Mouse (Mus musculus) liver, embryonic 13.5 days (tissue): ENCODE measurements around the gene Fxr1. TPM values are rescaled to one million over a fixed set of nuclear protein-coding genes. Genes with fewer than 3 reads are reported as not detected.
"Not testable (repeated sequence)": the region's sequence is repeated elsewhere in the genome, so short reads cannot be mapped to it uniquely, and the experiment has no call there.

ENCODE experiments used
- ATAC-seq: fragments of 200-750 bp; cut with Nextera tagmentation; 2 replicates; pipeline ENCODE4 v1.8.0; 2017; ENCODE audit warnings: low read depth, mild to moderate bottlenecking, moderate number of reproducible peaks, moderate library complexity
- DNase-seq: peaks from one replicate; pipeline ENCODE4 v3.0.0; 2022
- H3K27ac ChIP-seq: fragments of 300-500 bp; sonication (generic); 2 replicates; pipeline ENCODE4 v1.5.1; 2015; ENCODE audit warnings: moderate library complexity, mild to moderate bottlenecking, inconsistent platforms
- H3K27me3 ChIP-seq: fragments of 300-500 bp; sonication (generic); 2 replicates; pipeline ENCODE4 v1.6.1; 2015; ENCODE audit warnings: mild to moderate bottlenecking, inconsistent platforms
- H3K36me3 ChIP-seq: fragments of 300-500 bp; sonication (generic); 2 replicates; pipeline ENCODE4 v1.6.1; 2015; ENCODE audit warnings: mild to moderate bottlenecking, inconsistent platforms
- H3K4me1 ChIP-seq: fragments of 300-500 bp; sonication (generic); replicated peaks from 2 replicates; pipeline ENCODE4 v1.6.1; 2015; ENCODE audit warnings: inconsistent platforms
- H3K4me2 ChIP-seq: fragments of 300-500 bp; sonication (generic); 2 replicates; pipeline ENCODE4 v1.6.1; 2015; ENCODE audit warnings: inconsistent platforms, mild to moderate bottlenecking, moderate library complexity
- H3K4me3 ChIP-seq: fragments of 300-500 bp; sonication (generic); replicated peaks from 2 replicates; pipeline ENCODE4 v1.5.1; 2015; ENCODE audit warnings: mild to moderate bottlenecking, inconsistent platforms
- H3K9ac ChIP-seq: fragments of 300-500 bp; sonication (generic); 2 replicates; pipeline ENCODE4 v1.6.1; 2015; ENCODE audit warnings: mild to moderate bottlenecking, inconsistent platforms
- H3K9me3 ChIP-seq: fragments of 300-500 bp; sonication (generic); replicated peaks from 2 replicates; pipeline ENCODE4 v1.6.1; 2016; ENCODE audit warnings: inconsistent platforms
- WGBS: fragments of 180-500 bp; shearing (Covaris S2); methylation state at CpG from one replicate; pipeline ENCODE4 v1.1.7; 2015; ENCODE audit not compliant: insufficient replicate concordance; 5-methylcytosine and 5-hydroxymethylcytosine counted together
- polyA plus RNA-seq: library from polyadenylated mRNA; unstranded; fragments of >200 nt; fragmentation: Nextera tagmentation; extraction: Ambion mirVana; gene quantifications from 2 replicates; pipeline ENCODE4 v1.2.1, GENCODE M21; 2015

Gene Fxr1
- polyA plus RNA-seq, 1 experiment from 2014 or later = 31.9 TPM

DNA sequence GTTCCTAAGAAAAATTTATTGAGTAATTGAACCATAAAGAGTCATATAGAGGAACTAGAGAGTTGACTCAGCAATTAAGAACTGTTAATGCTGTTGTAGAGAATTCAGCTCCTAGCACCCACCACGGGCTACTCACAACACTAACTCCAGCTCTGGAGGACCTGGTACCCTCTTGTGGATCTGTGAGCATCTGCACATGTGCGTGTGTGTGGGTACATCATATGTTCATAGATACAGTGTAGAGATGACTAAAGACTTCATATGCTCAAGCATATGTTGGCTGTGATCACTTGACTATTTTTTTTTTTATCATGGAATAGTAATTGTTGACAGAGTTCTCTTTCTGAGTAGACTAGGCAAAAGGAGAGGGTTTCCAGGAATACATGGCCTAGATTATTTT, 42.6 kb downstream of the Fxr1 start:
- H3K36me3 ChIP-seq = peaks cover 54% of the 10 kb centered on the region
- no peak for DNase-seq
- 85% methylated on average over 2 of the region's 2 CpGs for WGBS
- ATAC-seq = no peak
- H3K4me1 ChIP-seq = no peaks in the 10 kb centered on the region
- no peak overlapping the region for H3K4me3 ChIP-seq
- H3K4me2 ChIP-seq = no peak overlapping the region
- H3K9me3 ChIP-seq = no peaks in the 10 kb centered on the region
- no peaks in the 10 kb centered on the region for H3K27me3 ChIP-seq
- no peak overlapping the region for H3K27ac ChIP-seq
- H3K9ac ChIP-seq = no peak overlapping the region

DNA sequence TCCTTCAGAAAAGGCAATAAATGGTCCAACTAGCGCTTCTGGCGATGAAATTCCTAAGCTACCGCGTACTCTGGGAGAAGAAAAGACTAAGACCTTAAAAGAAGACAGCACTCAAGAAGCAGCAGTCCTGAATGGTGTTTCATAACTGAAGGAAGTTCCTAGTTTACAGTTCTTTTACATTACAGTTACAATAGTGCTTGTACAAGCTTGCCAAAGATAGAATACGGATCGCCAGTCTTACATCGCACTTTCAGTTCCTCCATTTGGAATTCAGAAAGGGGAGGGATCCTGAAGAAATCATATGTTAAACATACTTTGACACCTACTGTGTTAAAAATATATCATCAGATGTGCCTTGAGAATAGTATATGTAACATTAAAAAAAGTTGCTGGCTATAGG, 49.2 kb downstream of the Fxr1 start:
- not testable (repeated sequence) for H3K9me3 ChIP-seq, DNase-seq, H3K4me3 ChIP-seq, H3K4me1 ChIP-seq, H3K4me2 ChIP-seq, H3K27me3 ChIP-seq, ATAC-seq, H3K9ac ChIP-seq, H3K27ac ChIP-seq
- 93% methylated on average over 7 of the region's 7 CpGs for WGBS
- peaks cover 42% of the 10 kb centered on the region for H3K36me3 ChIP-seq

DNA sequence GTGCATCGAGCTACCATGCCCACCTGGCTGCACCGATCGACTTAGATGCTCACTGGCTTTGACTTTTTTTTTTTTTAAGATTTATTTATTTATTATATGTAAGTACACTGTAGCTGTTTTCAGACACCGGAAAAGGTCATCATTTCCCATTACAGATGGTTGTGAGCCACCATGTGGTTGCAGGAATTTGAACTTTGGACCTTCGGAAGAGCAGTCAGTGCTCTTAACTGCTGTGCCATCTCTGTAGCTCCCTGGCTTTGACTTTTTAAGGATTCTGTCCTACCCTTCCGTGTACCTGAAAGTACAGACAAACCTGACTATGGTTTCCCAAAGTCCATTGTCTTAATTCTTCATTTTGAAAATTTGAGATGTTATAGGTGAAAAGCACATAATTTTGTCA, 53.0 kb downstream of the Fxr1 start:
- Histone ChIP-seq H3K4me3 (no peak overlapping the region), H3K36me3 (peaks cover 49% of the 10 kb centered on the region), H3K27me3 (no peaks in the 10 kb centered on the region), H3K9me3 (no peaks in the 10 kb centered on the region), H3K4me2 (no peak overlapping the region), H3K4me1 (no peaks in the 10 kb centered on the region), H3K9ac (no peak overlapping the region), H3K27ac (no peak overlapping the region)
- WGBS = 88% methylated on average over 6 of the region's 6 CpGs
- DNase-seq (no peak), ATAC-seq (no peak)

DNA sequence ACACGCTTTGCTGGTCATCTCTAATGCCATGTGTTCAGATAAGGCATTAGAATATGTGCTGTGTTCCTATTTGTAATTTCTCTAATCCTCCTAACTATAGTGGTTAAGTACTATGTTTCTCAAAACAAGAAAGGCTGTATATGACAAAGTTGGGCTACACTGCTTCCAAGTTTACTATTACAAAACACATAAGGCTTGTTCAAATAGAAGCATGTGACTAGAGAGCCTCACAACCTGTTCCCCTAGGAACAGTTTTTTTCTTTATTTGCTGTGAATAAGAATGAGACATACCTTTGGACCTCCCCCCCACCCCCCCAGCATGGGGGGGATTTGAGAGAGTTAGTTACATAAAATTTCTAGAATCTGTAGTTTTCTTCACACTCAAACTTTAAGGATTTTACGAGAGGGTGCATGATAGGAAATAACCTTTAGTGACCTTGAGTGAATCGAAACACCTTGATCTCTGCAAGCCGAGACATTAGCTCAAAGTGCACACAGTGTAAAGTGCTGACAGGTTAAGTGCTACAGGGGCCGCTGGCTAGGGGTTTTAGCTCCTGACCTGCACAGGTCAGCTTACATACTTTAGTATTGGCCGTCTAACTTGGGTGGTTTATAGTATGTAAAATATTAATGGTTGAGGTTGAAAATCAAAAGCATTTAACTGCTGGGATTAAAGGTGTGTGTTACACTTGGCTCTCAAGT, 56.5 kb downstream of the Fxr1 start:
- ATAC-seq (peak; percentile 24; the same call in 1 of the 2 replicates), DNase-seq (no peak)
- WGBS = 72% methylated on average over 6 of the region's 6 CpGs
- Histone ChIP-seq H3K9me3 (no peaks in the 10 kb centered on the region), H3K9ac (no peak overlapping the region), H3K36me3 (peaks cover 46% of the 10 kb centered on the region), H3K4me1 (peaks cover 17% of the 10 kb centered on the region), H3K4me2 (no peak overlapping the region), H3K27me3 (no peaks in the 10 kb centered on the region), H3K4me3 (no peak overlapping the region), H3K27ac (no peak overlapping the region)

DNA sequence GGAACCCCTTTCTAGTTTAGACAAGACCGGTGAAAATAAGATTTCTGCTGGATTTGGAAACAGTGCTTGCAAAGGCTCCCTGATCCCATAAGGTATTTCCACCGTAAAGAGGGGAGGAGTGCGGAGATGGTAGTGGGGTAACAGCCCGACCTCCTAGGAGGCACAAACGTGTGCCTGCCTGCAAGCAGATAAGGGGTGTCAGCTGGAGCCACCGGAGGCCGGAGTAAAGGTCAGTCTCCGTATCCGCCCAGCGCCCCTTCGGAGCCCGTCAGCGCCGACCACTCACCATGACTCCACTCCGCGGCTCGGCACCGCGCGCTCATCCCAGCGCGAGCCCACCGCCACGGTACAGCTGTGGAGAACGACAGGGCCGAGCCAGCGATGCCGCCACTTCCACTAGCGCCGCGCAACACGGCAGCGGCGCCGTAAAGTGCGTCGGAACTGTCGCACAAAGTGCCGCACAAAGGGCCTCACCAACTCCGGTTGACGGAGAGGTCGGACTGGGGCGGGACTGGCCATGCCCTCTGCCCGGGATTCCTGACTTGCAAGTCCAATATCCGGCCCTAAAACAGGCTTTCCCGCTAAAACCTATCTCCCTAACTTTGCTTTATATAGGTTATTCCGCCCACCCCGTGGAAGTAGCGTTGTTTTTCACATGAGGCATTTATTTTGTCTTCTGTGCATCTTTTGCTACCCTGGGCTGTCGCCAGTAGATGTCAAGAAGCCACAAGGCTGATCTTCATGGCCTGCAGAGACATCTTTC, 61.3 kb downstream of the Fxr1 start, which contains the start of gene Dnajc19:
Dnajc19 (minus strand) TSS at position 422 of the 763 bp plus-strand sequence.
- H3K9me3 ChIP-seq = no peaks in the 10 kb centered on the region
- 1% methylated on average over 50 of the region's 50 CpGs for WGBS
- peak within 1 kb of the TSS; percentile 82 for H3K9ac ChIP-seq
- H3K27me3 ChIP-seq = no peaks in the 10 kb centered on the region
- peaks cover 16% of the 10 kb centered on the region for H3K36me3 ChIP-seq
- peak within 1 kb of the TSS; percentile 70 for H3K4me2 ChIP-seq
- DNase-seq (peak; percentile 84), ATAC-seq (peak; percentile 91)
- peak within 1 kb of the TSS; percentile 77 for H3K27ac ChIP-seq
- H3K4me3 ChIP-seq = peak within 1 kb of the TSS; percentile 77
- peaks cover 43% of the 10 kb centered on the region for H3K4me1 ChIP-seq

DNA sequence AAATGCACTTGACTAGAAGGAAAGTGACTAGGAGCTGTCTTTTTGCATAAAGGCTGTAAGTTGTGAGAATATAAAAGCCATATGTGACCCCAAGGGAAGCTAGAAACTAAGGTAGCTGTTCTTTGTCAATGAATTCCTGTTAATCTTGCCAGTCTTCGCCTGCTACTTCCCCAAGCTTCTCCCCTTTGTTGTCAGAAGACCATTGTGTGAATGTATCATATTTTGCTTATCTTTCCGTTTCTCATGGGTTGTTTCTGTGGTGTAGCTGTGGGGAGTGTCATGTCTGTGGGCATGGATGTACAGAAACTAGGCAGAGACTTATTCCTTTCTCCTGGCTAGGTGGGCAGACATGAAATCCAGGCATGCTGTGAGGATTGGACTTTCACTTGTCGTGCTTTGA, 62.2 kb downstream of the Fxr1 start:
- peaks cover 11% of the 10 kb centered on the region for H3K36me3 ChIP-seq
- H3K4me1 ChIP-seq = peaks cover 43% of the 10 kb centered on the region
- H3K4me3 ChIP-seq = peak overlapping the region; percentile 77
- no peaks in the 10 kb centered on the region for H3K9me3 ChIP-seq
- ATAC-seq = no peak
- peak overlapping the region; percentile 70 for H3K4me2 ChIP-seq
- WGBS = 52% methylated on average over 3 of the region's 3 CpGs
- no peaks in the 10 kb centered on the region for H3K27me3 ChIP-seq
- no peak for DNase-seq
- 0 out of 2 replicates have a peak overlapping the region, but pooled peaks have one; percentile 77 for H3K27ac ChIP-seq
- H3K9ac ChIP-seq = peak overlapping the region; percentile 82

DNA sequence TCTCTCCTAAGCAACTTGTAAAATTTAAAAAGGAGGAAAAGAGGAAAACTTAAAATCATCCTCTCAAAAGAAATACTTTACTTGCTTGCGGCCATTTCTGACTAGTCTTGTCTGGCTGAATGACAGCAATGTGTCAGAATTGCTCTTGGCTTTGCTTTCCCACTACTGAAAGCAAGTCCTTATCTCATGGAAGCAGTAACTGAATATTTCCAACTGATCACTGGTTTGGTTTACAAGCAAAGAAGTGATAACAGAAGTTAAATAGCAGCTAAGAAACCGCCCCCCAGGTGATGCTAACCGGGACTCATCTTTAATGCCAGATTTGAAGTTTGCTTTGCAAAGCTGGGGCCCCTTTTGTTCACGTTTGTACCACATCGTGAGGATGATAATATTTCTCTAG, 63.9 kb downstream of the Fxr1 start:
- Histone ChIP-seq H3K9ac (no peak overlapping the region), H3K4me1 (peaks cover 43% of the 10 kb centered on the region), H3K27ac (no peak overlapping the region), H3K4me3 (no peak overlapping the region), H3K4me2 (no peak overlapping the region), H3K27me3 (no peaks in the 10 kb centered on the region), H3K9me3 (no peaks in the 10 kb centered on the region), H3K36me3 (peaks cover 4% of the 10 kb centered on the region)
- ATAC-seq (no peak), DNase-seq (peak; percentile 9)
- WGBS = 22% methylated on average over 5 of the region's 5 CpGs

DNA sequence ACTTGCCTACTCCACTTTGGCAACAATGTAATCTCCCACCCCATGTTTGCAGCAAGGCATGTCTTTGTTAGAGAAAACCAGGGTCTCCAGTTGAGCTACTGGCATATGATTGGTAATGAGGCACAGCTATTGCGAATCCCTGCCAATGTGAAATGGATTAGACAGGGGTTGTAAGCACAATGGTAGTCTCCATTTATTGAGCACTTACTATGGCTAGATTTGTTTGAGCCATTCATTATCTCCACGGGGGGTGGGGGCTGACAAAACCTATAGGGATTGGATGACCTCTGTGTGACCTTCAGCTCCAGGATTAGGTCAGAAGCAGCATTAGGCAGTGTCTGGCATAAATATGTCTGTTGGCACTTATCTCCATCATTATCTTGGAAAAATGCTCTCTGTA, 83.1 kb downstream of the Fxr1 start:
- peaks cover 22% of the 10 kb centered on the region for H3K27me3 ChIP-seq
- DNase-seq (no peak), ATAC-seq (no peak)
- no peak overlapping the region for H3K4me2 ChIP-seq
- H3K9me3 ChIP-seq = no peaks in the 10 kb centered on the region
- no peak overlapping the region for H3K4me3 ChIP-seq
- no peaks in the 10 kb centered on the region for H3K36me3 ChIP-seq
- 57% methylated on average over 2 of the region's 2 CpGs for whole genome bisulfite sequencing
- H3K27ac ChIP-seq = no peak overlapping the region
- H3K4me1 ChIP-seq = no peaks in the 10 kb centered on the region
- H3K9ac ChIP-seq = no peak overlapping the region

DNA sequence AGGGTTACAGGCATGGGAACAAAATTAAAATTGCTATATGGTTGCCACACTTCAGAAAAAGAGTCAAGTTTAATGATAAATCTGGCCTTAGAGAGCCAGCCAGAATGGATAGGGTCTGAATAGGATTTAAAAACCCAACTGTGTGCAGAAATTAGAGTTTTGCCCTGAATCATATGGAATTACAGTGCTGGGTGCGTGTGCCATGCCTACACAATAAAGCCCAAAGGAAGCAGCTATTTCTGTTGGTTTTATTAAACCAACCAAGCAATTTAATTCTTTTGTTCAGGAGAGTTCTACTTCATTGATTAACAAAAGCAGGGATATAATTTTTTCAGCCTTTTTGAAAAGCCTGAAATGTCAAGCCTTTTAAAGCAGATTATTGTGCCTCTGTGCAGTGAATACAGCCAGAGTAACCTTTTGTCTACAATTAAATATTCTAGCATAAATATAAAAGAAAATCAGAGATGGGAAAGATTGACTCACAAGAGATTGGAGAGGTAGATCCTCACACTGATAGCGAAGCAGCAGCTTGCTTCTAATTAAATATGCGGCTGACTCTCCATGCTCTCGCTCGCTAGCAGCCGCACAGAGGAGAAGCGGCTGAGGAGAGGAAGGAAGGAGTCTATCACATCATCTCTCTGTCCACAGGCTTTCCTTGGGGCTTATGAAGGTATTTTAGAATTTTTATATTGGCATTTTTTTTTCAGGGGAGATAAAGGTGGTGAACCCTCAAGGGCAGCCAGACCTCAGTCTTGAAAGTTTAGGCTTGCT, 84.3 kb downstream of the Fxr1 start:
- H3K36me3 ChIP-seq = no peaks in the 10 kb centered on the region
- H3K27me3 ChIP-seq = peaks cover 22% of the 10 kb centered on the region
- WGBS = 41% methylated on average over 7 of the region's 7 CpGs
- no peaks in the 10 kb centered on the region for H3K4me1 ChIP-seq
- no peak overlapping the region for H3K4me2 ChIP-seq
- H3K9me3 ChIP-seq = no peaks in the 10 kb centered on the region
- no peak overlapping the region for H3K4me3 ChIP-seq
- H3K27ac ChIP-seq = no peak overlapping the region
- no peak overlapping the region for H3K9ac ChIP-seq
- ATAC-seq (no peak), DNase-seq (no peak)

DNA sequence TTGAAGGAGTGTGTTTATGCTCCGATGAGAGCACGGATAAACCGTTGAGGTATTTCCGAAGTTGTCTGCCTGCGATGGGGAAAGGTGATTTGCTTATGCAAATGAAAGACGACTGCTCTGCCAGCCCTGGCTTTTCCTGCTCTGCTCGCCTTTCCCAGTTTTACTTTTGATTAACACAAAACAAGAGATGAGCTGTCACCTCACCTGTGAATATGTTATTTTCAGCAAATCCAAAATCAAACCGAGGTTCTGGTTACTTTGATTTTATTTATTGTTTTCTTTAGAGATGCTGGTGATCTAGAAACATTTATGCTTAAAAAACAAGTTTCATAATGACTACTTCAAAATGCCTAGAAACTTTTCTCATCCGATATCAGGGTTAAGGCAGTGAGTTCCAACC, 86.7 kb downstream of the Fxr1 start:
- no peak for ATAC-seq

DNA sequence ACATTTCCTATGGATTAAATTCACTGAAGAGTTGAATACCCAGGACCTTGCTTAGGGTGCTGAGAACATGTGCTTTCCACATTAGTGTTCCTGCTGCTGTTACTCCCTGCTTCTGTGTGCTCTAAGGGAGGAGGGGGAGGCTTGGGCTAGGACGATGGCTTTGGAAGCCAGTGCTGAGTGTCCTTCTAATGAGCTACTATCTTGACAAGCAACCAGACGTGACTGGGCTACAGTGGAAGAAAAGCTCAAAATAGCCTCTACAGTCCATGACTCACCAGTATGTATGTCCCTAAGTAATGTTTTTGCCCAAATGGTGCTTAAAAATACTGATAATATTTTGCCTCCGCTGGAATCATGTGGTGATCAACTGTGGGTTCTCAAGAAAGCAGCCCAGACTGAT, 87.9 kb downstream of the Fxr1 start:
- H3K9ac ChIP-seq = no peak overlapping the region
- WGBS = 36% methylated on average over 3 of the region's 3 CpGs
- peaks cover 22% of the 10 kb centered on the region for H3K27me3 ChIP-seq

More for the DNA sequence above, 86.7 kb downstream of the Fxr1 start:
- no peak overlapping the region for H3K4me3 ChIP-seq
- H3K27me3 ChIP-seq = peaks cover 22% of the 10 kb centered on the region
- no peaks in the 10 kb centered on the region for H3K36me3 ChIP-seq
- no peak for DNase-seq
- no peaks in the 10 kb centered on the region for H3K4me1 ChIP-seq
- H3K4me2 ChIP-seq = no peak overlapping the region
- no peak overlapping the region for H3K9ac ChIP-seq
- H3K9me3 ChIP-seq = no peaks in the 10 kb centered on the region
- no peak overlapping the region for H3K27ac ChIP-seq
- WGBS = 12% methylated on average over 9 of the region's 9 CpGs

More for the DNA sequence above, 87.9 kb downstream of the Fxr1 start:
- ATAC-seq = no peak
- Histone ChIP-seq H3K4me2 (no peak overlapping the region), H3K4me1 (no peaks in the 10 kb centered on the region), H3K9me3 (no peaks in the 10 kb centered on the region), H3K4me3 (no peak overlapping the region), H3K27ac (no peak overlapping the region), H3K36me3 (no peaks in the 10 kb centered on the region)
- no peak for DNase-seq
